Mouse (Mus musculus): ENCODE data around the gene Col8a2.

Col8a2 gene

GRCm38 (mm10) chr4:126260520-126261201, 25.9 kb upstream of the Col8a2 start:
- peak; percentile 65 for DNase-seq (ENCODE audit: low read depth)

- DNase-seq (ENCODE audit: low read depth), result no peak
Observed at GRCm38 (mm10) chr4:126261266-126261665, 25.3 kb upstream of the Col8a2 start.

- DNase-seq (ENCODE audit: low read depth), result no peak
Observed at GRCm38 (mm10) chr4:126261675-126262074, 24.9 kb upstream of the Col8a2 start.

- DNase-seq (ENCODE audit: low read depth), result peak; percentile 97
Observed at GRCm38 (mm10) chr4:126262119-126262807, 24.3 kb upstream of the Col8a2 start, which contains the start of gene Trappc3. Gene Trappc3 (plus strand): TSS chr4:126262325.

GRCm38 (mm10) chr4:126269292-126269691, 17.3 kb upstream of the Col8a2 start:
- DNase-seq (ENCODE audit: low read depth), result no peak

- DNase-seq (ENCODE audit: low read depth), result no peak
Observed at GRCm38 (mm10) chr4:126273753-126274152, 12.8 kb upstream of the Col8a2 start.

GRCm38 (mm10) chr4:126275081-126275480, 11.5 kb upstream of the Col8a2 start:
- DNase-seq (ENCODE audit: low read depth), result no peak

GRCm38 (mm10) chr4:126275681-126276131, 10.9 kb upstream of the Col8a2 start:
- no peak for DNase-seq (ENCODE audit: low read depth)

- DNase-seq (ENCODE audit: low read depth), result no peak
Observed at GRCm38 (mm10) chr4:126277906-126278564, 8.6 kb upstream of the Col8a2 start.

- no peak for DNase-seq (ENCODE audit: low read depth)
Observed at GRCm38 (mm10) chr4:126278565-126278915, 8.1 kb upstream of the Col8a2 start.

- DNase-seq (ENCODE audit: low read depth), result no peak
Observed at GRCm38 (mm10) chr4:126278961-126279360, 7.6 kb upstream of the Col8a2 start.

GRCm38 (mm10) chr4:126281706-126282105, 4.9 kb upstream of the Col8a2 start:
- DNase-seq (ENCODE audit: low read depth), result no peak

GRCm38 (mm10) chr4:126283582-126283981, 3.0 kb upstream of the Col8a2 start:
- no peak for DNase-seq (ENCODE audit: low read depth)

- no peak for DNase-seq (ENCODE audit: low read depth)
Observed at GRCm38 (mm10) chr4:126287302-126287995, 856 bp downstream of the Col8a2 start.

GRCm38 (mm10) chr4:126288085-126288666, 1.6 kb downstream of the Col8a2 start:
- DNase-seq (ENCODE audit: low read depth), result no peak

- DNase-seq (ENCODE audit: low read depth), result no peak
Observed at GRCm38 (mm10) chr4:126290314-126290713, 3.7 kb downstream of the Col8a2 start.

- no peak for DNase-seq (ENCODE audit: low read depth)
Observed at GRCm38 (mm10) chr4:126291196-126291595, 4.6 kb downstream of the Col8a2 start.

- DNase-seq (ENCODE audit: low read depth), result no peak
Observed at GRCm38 (mm10) chr4:126295152-126295551, 8.6 kb downstream of the Col8a2 start.

GRCm38 (mm10) chr4:126295937-126296336, 9.3 kb downstream of the Col8a2 start:
- DNase-seq (ENCODE audit: low read depth), result no peak

- no peak for DNase-seq (ENCODE audit: low read depth)
Observed at GRCm38 (mm10) chr4:126296617-126297101, 10.1 kb downstream of the Col8a2 start.

GRCm38 (mm10) chr4:126300916-126301583, 14.5 kb downstream of the Col8a2 start:
- DNase-seq (ENCODE audit: low read depth), result no peak
